19 mouse cellular contexts compared by ENCODE assay signal in genomic region chr9:110711532-110711931, GRCm38 (mm10). TPM values are rescaled to one million over a fixed set of nuclear protein-coding genes. Genes with fewer than 3 reads are reported as not detected.
"Had no signal": no experiment of that assay in that cellular context is flagged by ENCODE, and none has a peak within 500 bp of the region (broad histone marks: within the 10 kb centered on the region; RNA-seq: fewer than 3 reads in every experiment).

No protein-coding gene starts in this region.

- ATAC-seq: intestine, embryonic 16.5 days; midbrain, embryonic 13.5 days; midbrain, embryonic 16.5 days had no signal

- H3K27ac ChIP-seq: left cerebral cortex, adult 2 months; liver, embryonic 13.5 days; midbrain, embryonic 10.5 days; midbrain, embryonic 13.5 days; neural tube, embryonic 13.5 days; stomach, embryonic 15.5 days had no signal

- H3K4me1 ChIP-seq: midbrain, embryonic 13.5 days had no signal

- H3K27me3 ChIP-seq: liver, embryonic 13.5 days; midbrain, embryonic 13.5 days; neural tube, embryonic 13.5 days; stomach, embryonic 15.5 days had no signal

- H3K4me2 ChIP-seq: liver, embryonic 13.5 days; midbrain, embryonic 13.5 days; neural tube, embryonic 13.5 days; stomach, embryonic 15.5 days had no signal

- H3K9me3 ChIP-seq: liver, embryonic 13.5 days; midbrain, embryonic 10.5 days; midbrain, embryonic 13.5 days; neural tube, embryonic 13.5 days; stomach, embryonic 15.5 days had no signal

- DNase-seq: kidney, postnatal 14 days; layer of hippocampus, postnatal 36 days; liver, embryonic 13.5 days; lung, adult 2 months; lung, postnatal 14 days; lung, postnatal 4 days; right cerebral cortex, postnatal 25 days; spleen, adult 18-20 months; thymus, postnatal 36 days had no signal

- H3K4me3 ChIP-seq: left cerebral cortex, adult 2 months; midbrain, embryonic 10.5 days; midbrain, embryonic 13.5 days; myocyte; neural tube, embryonic 13.5 days; stomach, embryonic 15.5 days had no signal

- H3K9ac ChIP-seq: liver, embryonic 13.5 days; midbrain, embryonic 13.5 days; neural tube, embryonic 13.5 days; stomach, embryonic 15.5 days had no signal

RNA-seq across cellular contexts. Expression of gene Myl3, which starts 30.1 kb away (rescaled TPM):
- polyA plus RNA-seq: liver, adult 2 months; midbrain, embryonic 13.5 days; urinary bladder, adult 2 months had no signal
